Mouse (Mus musculus): ENCODE results near the gene Csgalnact2. TPM values are rescaled to one million over a fixed set of nuclear protein-coding genes. Genes with fewer than 3 reads are reported as not detected.

The Csgalnact2 gene
- polyA plus RNA-seq, 1 experiment from 2014 or later: 11.1 TPM

- Histone ChIP-seq H3K4me1 (peaks cover 35% of the 10 kb centered on the region), H3K4me2 (replicated peaks) (no peak overlapping the region), H3K36me3 (no peaks in the 10 kb centered on the region), H3K9ac (replicated peaks) (no peak overlapping the region), H3K9me3 (no peaks in the 10 kb centered on the region), H3K4me3 (no peak overlapping the region), H3K27me3 (no peaks in the 10 kb centered on the region), H3K27ac (replicated peaks) (0 out of 2 replicates have a peak overlapping the region, but pooled peaks have one; percentile 19)
- 63% methylated on average over 5 of the region's 5 CpGs for WGBS
- ATAC-seq (replicated peaks): 0 out of 2 replicates have a peak, but pooled peaks have one; percentile 12
Measured at GRCm38 (mm10) chr6:118070321-118071012, 68.5 kb downstream of the Csgalnact2 start.

GRCm38 (mm10) chr6:118067720-118068119 lies 71.2 kb downstream of the Csgalnact2 start:
- H3K4me1 ChIP-seq: peaks cover 31% of the 10 kb centered on the region
- no peaks in the 10 kb centered on the region for H3K36me3 ChIP-seq
- no peak overlapping the region for H3K27ac ChIP-seq (replicated peaks)
- H3K9ac ChIP-seq (replicated peaks): no peak overlapping the region
- no peaks in the 10 kb centered on the region for H3K27me3 ChIP-seq
- ATAC-seq (replicated peaks): no peak
- H3K4me2 ChIP-seq (replicated peaks): no peak overlapping the region
- no peaks in the 10 kb centered on the region for H3K9me3 ChIP-seq
- WGBS: 72% methylated on average over 7 of the region's 7 CpGs
- no peak overlapping the region for H3K4me3 ChIP-seq

GRCm38 (mm10) chr6:118066199-118067081 lies 72.5 kb downstream of the Csgalnact2 start:
- Histone ChIP-seq H3K4me2 (replicated peaks) (peak overlapping the region; percentile 92), H3K9ac (replicated peaks) (peak overlapping the region; percentile 51), H3K9me3 (no peaks in the 10 kb centered on the region), H3K4me1 (peaks cover 31% of the 10 kb centered on the region), H3K4me3 (peak overlapping the region; percentile 46), H3K27ac (replicated peaks) (no peak overlapping the region), H3K27me3 (no peaks in the 10 kb centered on the region), H3K36me3 (no peaks in the 10 kb centered on the region)
- ATAC-seq (replicated peaks): peak; percentile 59
- WGBS: 1% methylated on average over 40 of the region's 40 CpGs

GRCm38 (mm10) chr6:118065837-118066198 lies 73.1 kb downstream of the Csgalnact2 start:
- peak overlapping the region; percentile 92 for H3K4me2 ChIP-seq (replicated peaks)
- peak; percentile 67 for ATAC-seq (replicated peaks)
- H3K4me1 ChIP-seq: peaks cover 28% of the 10 kb centered on the region
- H3K36me3 ChIP-seq: no peaks in the 10 kb centered on the region
- H3K9me3 ChIP-seq: no peaks in the 10 kb centered on the region
- peak overlapping the region; percentile 46 for H3K4me3 ChIP-seq
- peak overlapping the region; percentile 51 for H3K9ac ChIP-seq (replicated peaks)
- WGBS: 2% methylated on average over 12 of the region's 12 CpGs
- H3K27me3 ChIP-seq: no peaks in the 10 kb centered on the region
- no peak overlapping the region for H3K27ac ChIP-seq (replicated peaks)

GRCm38 (mm10) chr6:118064968-118065530 lies 73.9 kb downstream of the Csgalnact2 start:
- Histone ChIP-seq H3K9me3 (no peaks in the 10 kb centered on the region), H3K9ac (replicated peaks) (no peak overlapping the region), H3K4me2 (replicated peaks) (peak overlapping the region; percentile 92), H3K4me1 (peaks cover 20% of the 10 kb centered on the region), H3K27ac (replicated peaks) (no peak overlapping the region), H3K36me3 (no peaks in the 10 kb centered on the region), H3K4me3 (no peak overlapping the region), H3K27me3 (no peaks in the 10 kb centered on the region)
- ATAC-seq (replicated peaks): peak; percentile 47
- 11% methylated on average over 7 of the region's 7 CpGs for WGBS

- Histone ChIP-seq H3K4me1 (peaks cover 20% of the 10 kb centered on the region), H3K4me3 (no peak overlapping the region), H3K27ac (replicated peaks) (no peak overlapping the region), H3K9ac (replicated peaks) (no peak overlapping the region), H3K9me3 (no peaks in the 10 kb centered on the region), H3K27me3 (no peaks in the 10 kb centered on the region), H3K4me2 (replicated peaks) (no peak overlapping the region), H3K36me3 (no peaks in the 10 kb centered on the region)
- WGBS: 68% methylated on average over 5 of the region's 5 CpGs
- no peak for ATAC-seq (replicated peaks)
Measured at GRCm38 (mm10) chr6:118063266-118063665, 75.7 kb downstream of the Csgalnact2 start.

- ATAC-seq (replicated peaks): no peak
- Histone ChIP-seq H3K9ac (replicated peaks) (no peak overlapping the region), H3K4me2 (replicated peaks) (no peak overlapping the region), H3K36me3 (no peaks in the 10 kb centered on the region), H3K27ac (replicated peaks) (no peak overlapping the region), H3K27me3 (no peaks in the 10 kb centered on the region), H3K4me1 (peaks cover 13% of the 10 kb centered on the region), H3K4me3 (no peak overlapping the region), H3K9me3 (no peaks in the 10 kb centered on the region)
- 91% methylated on average over 4 of the region's 4 CpGs for WGBS
Measured at GRCm38 (mm10) chr6:118061266-118061665, 77.7 kb downstream of the Csgalnact2 start.

Small RNA genes within 50 kb of the gene (microRNA-seq; reads per million reads assigned to microRNA genes)
- not detected for gene Mir7044

Other genes with a start within 250 kb of the Csgalnact2 start
- gene Hnrnpf, start 238.8 kb downstream of the Csgalnact2 start, polyA plus RNA-seq (2015; fragmentation: Nextera tagmentation; extraction: Ambion mirVana): 376 and 385 TPM in 2 replicates
- 2.0 and 4.0 TPM in 2 replicates for gene Fxyd4, start 201.4 kb downstream of the Csgalnact2 start, polyA plus RNA-seq (2015; fragmentation: Nextera tagmentation; extraction: Ambion mirVana)
- 3.7 and 4.1 TPM in 2 replicates for gene Rasgef1a, start 127.7 kb downstream of the Csgalnact2 start, polyA plus RNA-seq (2015; fragmentation: Nextera tagmentation; extraction: Ambion mirVana)
- 1.3 TPM in 2 replicates for gene Ret, start 58.6 kb upstream of the Csgalnact2 start, polyA plus RNA-seq (2015; fragmentation: Nextera tagmentation; extraction: Ambion mirVana)

Data from forebrain, embryonic 15.5 days (tissue).